Mouse (Mus musculus) kidney, embryonic 15.5 days (tissue): ENCODE results near the gene Hoxd3. TPM values are rescaled to one million over a fixed set of nuclear protein-coding genes. Genes with fewer than 3 reads are reported as not detected.
A peak's percentile ranks its signal among the peaks of the same experiment; 100 is the strongest.

Experiments used
- ATAC-seq: fragments of 200-750 bp; cut with Nextera tagmentation; replicated peaks from 2 replicates; pipeline ENCODE4 v1.8.0; 2017; ENCODE audit warnings: moderate TSS enrichment; ENCODE audit not compliant: low FRiP score
- H3K27ac ChIP-seq: fragments of 300-500 bp; sonication (generic); 2 replicates; pipeline ENCODE4 v1.5.1; 2015; ENCODE audit warnings: mild to moderate bottlenecking, inconsistent platforms
- H3K27me3 ChIP-seq: fragments of 300-500 bp; sonication (generic); 2 replicates; pipeline ENCODE4 v1.6.1; 2015; ENCODE audit warnings: inconsistent platforms
- H3K36me3 ChIP-seq: fragments of 300-500 bp; sonication (generic); 2 replicates; pipeline ENCODE4 v1.6.1; 2015; ENCODE audit warnings: inconsistent platforms
- H3K4me1 ChIP-seq: fragments of 300-500 bp; sonication (generic); 2 replicates; pipeline ENCODE4 v1.6.1; 2015; ENCODE audit warnings: inconsistent platforms
- H3K4me2 ChIP-seq: fragments of 300-500 bp; sonication (generic); 2 replicates; pipeline ENCODE4 v1.6.1; 2015; ENCODE audit warnings: moderate library complexity, mild to moderate bottlenecking, inconsistent platforms
- H3K4me3 ChIP-seq: fragments of 300-500 bp; sonication (generic); replicated peaks from 2 replicates; pipeline ENCODE4 v1.5.1; 2015; ENCODE audit warnings: mild to moderate bottlenecking, inconsistent platforms
- H3K9ac ChIP-seq: fragments of 300-500 bp; sonication (generic); 2 replicates; pipeline ENCODE4 v1.6.1; 2015; ENCODE audit warnings: mild to moderate bottlenecking, inconsistent platforms
- H3K9me3 ChIP-seq: fragments of 300-500 bp; sonication (generic); replicated peaks from 2 replicates; pipeline ENCODE4 v1.6.1; 2016; ENCODE audit warnings: inconsistent platforms
- WGBS: fragments of 180-500 bp; shearing (Covaris S2); methylation state at CpG from one replicate; pipeline ENCODE4 v1.1.7; 2015; ENCODE audit warnings: mixed read lengths; 5-methylcytosine and 5-hydroxymethylcytosine counted together
- polyA plus RNA-seq: library from polyadenylated mRNA; unstranded; fragments of >200 nt; fragmentation: Nextera tagmentation; extraction: Ambion mirVana; gene quantifications from 2 replicates; pipeline ENCODE4 v1.2.1, GENCODE M21; 2015

The Hoxd3 gene
- polyA plus RNA-seq, 1 experiment from 2014 or later: 15.2 TPM

- Histone ChIP-seq H3K4me3 (peak within 1 kb of the TSS; percentile 70), H3K27ac (peak within 1 kb of the TSS; percentile 96), H3K4me2 (peak within 1 kb of the TSS; percentile 80), H3K9ac (peak within 1 kb of the TSS; percentile 94), H3K4me1 (peaks cover 67% of the 10 kb centered on the region), H3K9me3 (no peaks in the 10 kb centered on the region), H3K36me3 (no peaks in the 10 kb centered on the region), H3K27me3 (peaks cover 20% of the 10 kb centered on the region; the same call in 1 of the 2 replicates)
- WGBS: under 1% methylated on average over 43 of the region's 43 CpGs
- ATAC-seq: peak; percentile 49
Observed at GRCm38 (mm10) chr2:74697567-74698121, 14.1 kb upstream of the Hoxd3 start, which contains the start of gene Hoxd9. TSS of gene Hoxd9 (plus strand) at chr2:74697727.

GRCm38 (mm10) chr2:74698201-74699052, 13.3 kb upstream of the Hoxd3 start:
- H3K27ac ChIP-seq: peak overlapping the region; percentile 96
- ATAC-seq: peak; percentile 20
- H3K36me3 ChIP-seq: no peaks in the 10 kb centered on the region
- peak overlapping the region; percentile 80 for H3K4me2 ChIP-seq
- H3K4me1 ChIP-seq: peaks cover 65% of the 10 kb centered on the region
- WGBS: under 1% methylated on average over 78 of the region's 86 CpGs
- peak overlapping the region; percentile 70 for H3K4me3 ChIP-seq
- 0 out of 2 replicates have a peak, but pooled peaks cover 14% of the 10 kb centered on the region for H3K27me3 ChIP-seq
- peak overlapping the region; percentile 94 for H3K9ac ChIP-seq
- no peaks in the 10 kb centered on the region for H3K9me3 ChIP-seq

DNA sequence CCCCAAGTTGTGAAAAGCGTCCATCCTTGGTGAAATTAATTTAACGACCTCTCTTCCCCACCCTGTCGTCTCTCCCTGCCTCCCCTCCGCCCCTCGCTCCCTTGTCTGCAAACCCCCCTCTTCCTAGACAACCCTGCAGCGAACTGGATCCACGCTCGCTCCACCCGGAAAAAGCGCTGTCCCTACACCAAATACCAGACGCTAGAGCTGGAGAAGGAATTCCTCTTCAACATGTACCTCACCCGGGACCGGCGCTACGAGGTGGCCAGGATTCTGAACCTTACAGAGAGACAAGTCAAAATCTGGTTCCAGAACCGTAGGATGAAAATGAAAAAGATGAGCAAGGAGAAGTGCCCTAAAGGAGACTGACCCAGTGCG, 12.7 kb upstream of the Hoxd3 start:
- Histone ChIP-seq H3K9me3 (no peaks in the 10 kb centered on the region), H3K9ac (peak overlapping the region; percentile 94), H3K27me3 (0 out of 2 replicates have a peak, but pooled peaks cover 13% of the 10 kb centered on the region), H3K36me3 (no peaks in the 10 kb centered on the region), H3K4me3 (peak overlapping the region; percentile 70), H3K4me2 (peak overlapping the region; percentile 80), H3K27ac (peak overlapping the region; percentile 96), H3K4me1 (peaks cover 69% of the 10 kb centered on the region)
- ATAC-seq: peak; percentile 27; the same call in 1 of the 2 replicates
- WGBS: 2% methylated on average over 17 of the region's 17 CpGs

DNA sequence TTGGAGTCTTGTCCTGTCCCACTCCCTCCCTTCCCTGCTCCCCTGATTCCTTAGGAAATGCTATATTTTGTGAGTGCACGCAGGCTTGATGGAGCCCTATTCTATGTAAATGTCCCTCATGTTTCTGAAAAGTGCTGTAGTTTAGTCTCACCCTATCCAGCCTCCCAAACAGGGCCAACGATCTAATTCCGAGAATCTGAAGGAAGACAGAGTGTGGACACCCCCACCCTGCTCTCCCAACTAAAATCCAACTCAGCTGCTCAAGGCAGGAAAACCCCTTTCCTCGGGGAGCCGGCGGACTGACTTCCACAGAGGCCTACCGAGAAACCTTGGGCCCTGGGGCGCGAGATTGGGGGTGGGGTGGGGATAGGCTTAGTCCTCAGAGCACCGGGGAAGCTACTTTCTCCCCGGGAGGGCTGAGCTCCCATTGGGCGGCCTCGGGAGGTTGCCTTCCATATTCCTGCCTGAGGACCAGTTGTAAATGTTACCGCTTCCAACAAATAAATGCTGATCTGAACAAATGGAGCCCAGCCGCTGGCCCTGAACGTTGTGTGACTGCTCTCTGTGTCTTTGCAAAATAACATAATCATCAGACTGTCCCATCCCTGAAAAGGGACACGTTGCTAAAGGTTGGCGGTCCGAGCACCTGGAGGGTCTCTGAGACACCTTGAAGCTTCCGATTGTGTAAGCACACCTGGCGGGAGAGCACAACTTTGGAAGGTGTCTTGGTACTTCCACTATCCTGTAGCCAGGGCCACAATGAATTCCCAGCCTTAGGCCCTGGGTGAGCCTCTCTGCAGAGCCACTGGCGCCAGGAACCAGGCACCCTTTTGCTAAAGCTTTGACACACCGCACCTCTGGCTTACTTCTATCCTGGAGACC, 11.8 kb upstream of the Hoxd3 start:
- no peak for ATAC-seq
- Histone ChIP-seq H3K4me3 (peak overlapping the region; percentile 70), H3K27ac (peak overlapping the region; percentile 96), H3K9me3 (no peaks in the 10 kb centered on the region), H3K4me1 (peaks cover 65% of the 10 kb centered on the region), H3K9ac (peak overlapping the region; percentile 94), H3K4me2 (peak overlapping the region; percentile 80), H3K36me3 (no peaks in the 10 kb centered on the region), H3K27me3 (0 out of 2 replicates have a peak, but pooled peaks cover 13% of the 10 kb centered on the region)
- WGBS: 14% methylated on average over 23 of the region's 23 CpGs

- no peaks in the 10 kb centered on the region for H3K9me3 ChIP-seq
- peak overlapping the region; percentile 70 for H3K4me3 ChIP-seq
- H3K4me1 ChIP-seq: peaks cover 58% of the 10 kb centered on the region
- H3K4me2 ChIP-seq: peak overlapping the region; percentile 80
- 10% methylated on average over 22 of the region's 22 CpGs for WGBS
- peak overlapping the region; percentile 94 for H3K9ac ChIP-seq
- H3K27ac ChIP-seq: peak overlapping the region; percentile 96
- H3K27me3 ChIP-seq: 0 out of 2 replicates have a peak, but pooled peaks cover 7% of the 10 kb centered on the region
- ATAC-seq: no peak; the same call in 1 of the 2 replicates
- H3K36me3 ChIP-seq: no peaks in the 10 kb centered on the region
Observed at GRCm38 (mm10) chr2:74700546-74701112, 11.1 kb upstream of the Hoxd3 start.

GRCm38 (mm10) chr2:74701949-74702819, 9.5 kb upstream of the Hoxd3 start:
- 13% methylated on average over 17 of the region's 17 CpGs for WGBS
- ATAC-seq: no peak
- peak overlapping the region; percentile 75 for H3K4me2 ChIP-seq
- no peak overlapping the region for H3K9ac ChIP-seq
- H3K36me3 ChIP-seq: no peaks in the 10 kb centered on the region
- H3K27me3 ChIP-seq: 0 out of 2 replicates have a peak, but pooled peaks cover 7% of the 10 kb centered on the region
- H3K4me3 ChIP-seq: peak overlapping the region; percentile 23
- no peaks in the 10 kb centered on the region for H3K9me3 ChIP-seq
- peak overlapping the region; percentile 100 for H3K27ac ChIP-seq
- peaks cover 43% of the 10 kb centered on the region for H3K4me1 ChIP-seq

DNA sequence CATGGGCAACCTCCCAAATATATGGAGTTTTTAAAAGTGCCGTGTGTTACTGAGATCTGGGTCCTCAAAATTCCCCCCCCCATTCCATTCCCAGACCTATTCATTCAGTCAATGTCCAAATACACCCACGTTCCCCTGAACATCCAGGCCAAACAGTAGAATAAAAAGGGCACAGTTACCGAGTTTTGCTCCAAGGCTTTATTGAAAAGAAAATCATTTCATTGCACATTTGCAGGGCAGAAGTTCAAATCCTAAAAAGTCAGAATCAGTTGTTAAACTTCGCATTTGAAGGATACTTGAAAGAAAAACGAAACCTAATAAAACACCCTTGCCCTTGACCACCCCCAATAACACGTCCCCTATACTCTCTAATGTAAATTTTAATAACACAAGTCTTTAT, 8.9 kb upstream of the Hoxd3 start:
- peaks cover 47% of the 10 kb centered on the region for H3K4me1 ChIP-seq
- 0 out of 2 replicates have a peak, but pooled peaks cover 7% of the 10 kb centered on the region for H3K27me3 ChIP-seq
- 39% methylated on average over 6 of the region's 6 CpGs for WGBS
- no peaks in the 10 kb centered on the region for H3K36me3 ChIP-seq
- no peak overlapping the region for H3K9ac ChIP-seq
- peak overlapping the region; percentile 100 for H3K27ac ChIP-seq
- H3K4me3 ChIP-seq: peak overlapping the region; percentile 12; the same call in 1 of the 2 replicates
- no peak for ATAC-seq
- peak overlapping the region; percentile 75 for H3K4me2 ChIP-seq
- no peaks in the 10 kb centered on the region for H3K9me3 ChIP-seq

DNA sequence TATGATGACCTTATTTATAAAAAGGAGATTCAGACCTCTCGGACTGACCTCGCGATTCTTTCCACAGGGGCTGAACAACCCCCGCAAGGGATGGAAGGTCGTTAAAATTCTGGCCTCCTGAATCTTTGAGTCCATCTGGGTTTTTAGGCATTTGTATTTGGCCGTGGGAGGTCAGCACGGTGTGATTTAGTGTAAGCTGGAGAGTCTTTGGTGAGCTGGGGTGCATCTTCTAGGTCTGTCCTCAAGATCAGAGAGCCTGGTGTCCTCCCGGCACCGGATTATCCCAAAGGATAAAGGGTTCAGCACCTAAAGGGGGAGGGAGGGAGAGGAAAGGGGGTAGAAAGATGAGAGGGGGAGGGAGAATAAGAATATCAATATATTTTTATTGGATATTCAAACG, 8.4 kb upstream of the Hoxd3 start:
- Histone ChIP-seq H3K9me3 (no peaks in the 10 kb centered on the region), H3K4me3 (peak overlapping the region; percentile 79), H3K27me3 (0 out of 2 replicates have a peak, but pooled peaks cover 7% of the 10 kb centered on the region), H3K4me2 (peak overlapping the region; percentile 75), H3K9ac (peak overlapping the region; percentile 95), H3K27ac (peak overlapping the region; percentile 100), H3K4me1 (peaks cover 50% of the 10 kb centered on the region), H3K36me3 (no peaks in the 10 kb centered on the region)
- 29% methylated on average over 10 of the region's 10 CpGs for WGBS
- no peak for ATAC-seq

GRCm38 (mm10) chr2:74703720-74704392, 7.9 kb upstream of the Hoxd3 start:
- peak overlapping the region; percentile 79 for H3K4me3 ChIP-seq
- ATAC-seq: peak; percentile 63
- H3K9ac ChIP-seq: peak overlapping the region; percentile 95

GRCm38 (mm10) chr2:74704393-74704998, 7.2 kb upstream of the Hoxd3 start, which contains the start of gene Hoxd8:
TSS of gene Hoxd8 (plus strand) at chr2:74704615.
- H3K4me1 ChIP-seq: peaks cover 54% of the 10 kb centered on the region
- 0 out of 2 replicates have a peak, but pooled peaks cover 7% of the 10 kb centered on the region for H3K27me3 ChIP-seq
- peak within 1 kb of the TSS; percentile 95 for H3K9ac ChIP-seq
- H3K36me3 ChIP-seq: no peaks in the 10 kb centered on the region
- peak within 1 kb of the TSS; percentile 79 for H3K4me3 ChIP-seq
- ATAC-seq: peak; percentile 73
- H3K9me3 ChIP-seq: no peaks in the 10 kb centered on the region
- peak within 1 kb of the TSS; percentile 75 for H3K4me2 ChIP-seq
- H3K27ac ChIP-seq: peak within 1 kb of the TSS; percentile 100
- under 1% methylated on average over 36 of the region's 52 CpGs for WGBS

More at GRCm38 (mm10) chr2:74703720-74704392, 7.9 kb upstream of the Hoxd3 start:
- Histone ChIP-seq H3K36me3 (no peaks in the 10 kb centered on the region), H3K4me1 (peaks cover 53% of the 10 kb centered on the region), H3K4me2 (peak overlapping the region; percentile 75), H3K27me3 (0 out of 2 replicates have a peak, but pooled peaks cover 7% of the 10 kb centered on the region), H3K9me3 (no peaks in the 10 kb centered on the region), H3K27ac (peak overlapping the region; percentile 100)
- 6% methylated on average over 26 of the region's 26 CpGs for WGBS
